Mouse (Mus musculus) MEL (cell line): ENCODE measurements at regions not wholly inside any gene's neighbourhood (a gene's known extent, or its start where the extent isn't known, plus 50 kb on each side); places are given as distances from the start of the nearest gene placed in this dataset.

Experiments used
- CTCF ChIP-seq, 3 experiments: IDR thresholded peaks in 2 of 3; conservative IDR thresholded peaks in 1 of 3; 2 replicates each; pipeline ENCODE4 v1.5.1; 2011 to 2012; ENCODE audit warnings: low read length in 3 of 3, low read depth in 2 of 3, mild to moderate bottlenecking in 2 of 3, improper control_type of control experiment in 1 of 3, inconsistent platforms in 1 of 3, mixed read lengths in 1 of 3, moderate library complexity in 1 of 3; ENCODE audit not compliant: control insufficient read depth in 1 of 3, insufficient read depth in 1 of 3, poor library complexity in 1 of 3, severe bottlenecking in 1 of 3
- KAT2A ChIP-seq: conservative IDR thresholded peaks from 2 replicates; pipeline ENCODE4 v1.6.1; 2012; ENCODE audit warnings: low read depth, low read length, improper control_type of control experiment, inconsistent platforms
- MAFK ChIP-seq: IDR thresholded peaks from 2 replicates; pipeline ENCODE4 v1.6.1; 2011; ENCODE audit warnings: low read depth, mild to moderate bottlenecking, low read length, improper control_type of control experiment, borderline replicate concordance
- POLR2A ChIP-seq, 2 experiments: IDR thresholded peaks; 2 replicates each; pipeline ENCODE4 v1.6.1; 2011 to 2012; ENCODE audit warnings: low read length in 2 of 2, mild to moderate bottlenecking in 2 of 2, control low read depth in 1 of 2, improper control_type of control experiment in 1 of 2, low read depth in 1 of 2, moderate library complexity in 1 of 2; ENCODE audit not compliant: control insufficient read depth in 1 of 2, insufficient read depth in 1 of 2, poor library complexity in 1 of 2
- UBTF ChIP-seq: IDR thresholded peaks from 2 replicates; pipeline ENCODE4 v1.6.1; 2012; ENCODE audit warnings: low read depth, mild to moderate bottlenecking, inconsistent platforms, low read length, improper control_type of control experiment, moderate library complexity, borderline replicate concordance; ENCODE audit not compliant: insufficient read depth

DNA sequence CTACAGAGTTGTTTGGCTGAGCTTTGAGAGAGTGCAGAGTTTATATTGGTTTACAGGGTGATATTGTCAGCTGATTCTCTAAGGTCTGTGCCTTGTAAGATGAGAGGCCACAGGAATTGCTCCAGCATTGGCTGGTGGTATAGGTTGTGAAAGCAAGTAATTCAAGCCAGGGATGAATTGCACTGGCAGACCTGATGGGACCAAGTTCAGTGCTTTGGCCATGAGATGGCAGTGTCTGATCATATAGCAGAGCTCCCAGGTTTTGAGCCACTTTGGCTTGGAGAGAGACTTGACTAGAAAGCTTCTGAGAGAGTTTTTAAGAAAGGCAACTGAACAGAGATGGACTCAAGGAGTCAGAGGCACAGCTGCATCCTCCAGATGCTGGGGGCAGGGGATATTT is 75.8 kb upstream of the Cxcl13 start:
- TF ChIP-seq KAT2A (no peak), CTCF (IDR thresholded peaks at IDR 0.05 in 2 of 3, conservative IDR thresholded peaks at IDR 0.05 in 1 of 3; ENCODE audit: control insufficient read depth in 1 of 3, insufficient read depth in 1 of 3, low read depth in 2 of 3, low read length in 3 of 3, poor library complexity in 1 of 3, severe bottlenecking in 1 of 3) (no peak), MAFK (no peak), POLR2A (IDR thresholded peaks at IDR 0.05; ENCODE audit: control insufficient read depth in 1 of 2, insufficient read depth in 1 of 2, low read depth in 1 of 2, low read length in 2 of 2, poor library complexity in 1 of 2) (no peak), UBTF (no peak)
